Mouse (Mus musculus) intestine, embryonic 15.5 days (tissue): ENCODE results near the gene Homer3. TPM values are rescaled to one million over a fixed set of nuclear protein-coding genes. Genes with fewer than 3 reads are reported as not detected.

ENCODE experiments used
- ATAC-seq: fragments of 200-750 bp; cut with Nextera tagmentation; 2 replicates; pipeline ENCODE4 v1.8.0; 2017; ENCODE audit warnings: moderate TSS enrichment, moderate library complexity
- H3K27ac ChIP-seq: fragments of 300-500 bp; sonication (generic); 2 replicates; pipeline ENCODE4 v1.5.1; 2015; ENCODE audit warnings: mild to moderate bottlenecking, inconsistent platforms
- H3K27me3 ChIP-seq: fragments of 300-500 bp; sonication (generic); replicated peaks from 2 replicates; pipeline ENCODE4 v1.6.1; 2015; ENCODE audit warnings: inconsistent platforms
- H3K36me3 ChIP-seq: fragments of 300-500 bp; sonication (generic); 2 replicates; pipeline ENCODE4 v1.6.1; 2015; ENCODE audit warnings: inconsistent platforms
- H3K4me1 ChIP-seq: fragments of 300-500 bp; sonication (generic); replicated peaks from 2 replicates; pipeline ENCODE4 v1.6.1; 2015; ENCODE audit warnings: inconsistent platforms
- H3K4me2 ChIP-seq: fragments of 300-500 bp; sonication (generic); replicated peaks from 2 replicates; pipeline ENCODE4 v1.6.1; 2015; ENCODE audit warnings: mild to moderate bottlenecking, inconsistent platforms
- H3K4me3 ChIP-seq: fragments of 300-500 bp; sonication (generic); replicated peaks from 2 replicates; pipeline ENCODE4 v1.5.1; 2015; ENCODE audit warnings: inconsistent platforms
- H3K9ac ChIP-seq: fragments of 300-500 bp; sonication (generic); 2 replicates; pipeline ENCODE4 v1.6.1; 2015; ENCODE audit warnings: inconsistent platforms
- H3K9me3 ChIP-seq: fragments of 300-500 bp; sonication (generic); 2 replicates; pipeline ENCODE4 v1.6.1; 2016; ENCODE audit warnings: inconsistent platforms
- WGBS: fragments of 180-500 bp; shearing (Covaris S2); methylation state at CpG from one replicate; pipeline ENCODE4 v1.1.7; 2015; 5-methylcytosine and 5-hydroxymethylcytosine counted together
- polyA plus RNA-seq: library from polyadenylated mRNA; unstranded; fragments of >200 nt; fragmentation: Nextera tagmentation; extraction: Ambion mirVana; gene quantifications from 2 replicates; pipeline ENCODE4 v1.2.1, GENCODE M21; 2015

Homer3 gene
- polyA plus RNA-seq, 1 experiment from 2014 or later = 31.5 TPM

DNA sequence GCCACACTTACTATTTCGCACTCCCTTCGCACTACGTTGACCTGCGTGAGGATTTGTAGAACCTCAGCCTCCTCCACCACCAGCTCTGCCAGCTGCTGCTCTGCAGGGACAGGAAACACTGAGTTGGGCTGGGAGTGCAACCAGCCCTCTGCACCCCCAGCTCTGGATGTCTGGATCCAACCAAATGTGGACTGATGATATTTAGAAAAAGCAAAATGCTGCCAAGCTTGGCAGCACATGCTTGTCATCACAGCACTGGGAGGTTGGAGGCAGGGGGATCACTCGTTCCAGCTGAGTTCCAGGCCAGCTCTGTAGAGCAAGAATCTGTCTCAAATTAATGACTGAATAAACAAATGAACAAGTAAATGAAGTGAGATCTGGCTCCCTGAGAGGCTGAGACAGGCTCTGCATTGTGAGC is 11.4 kb downstream of the Homer3 start:
- H3K9ac ChIP-seq = no peak overlapping the region
- 66% methylated on average over 5 of the region's 5 CpGs for WGBS
- ATAC-seq = no peak
- no peaks in the 10 kb centered on the region for H3K4me1 ChIP-seq
- no peak overlapping the region for H3K4me2 ChIP-seq
- H3K36me3 ChIP-seq = peaks cover 65% of the 10 kb centered on the region
- H3K9me3 ChIP-seq = no peaks in the 10 kb centered on the region
- H3K27me3 ChIP-seq = no peaks in the 10 kb centered on the region
- no peak overlapping the region for H3K27ac ChIP-seq
- H3K4me3 ChIP-seq = no peak overlapping the region

DNA sequence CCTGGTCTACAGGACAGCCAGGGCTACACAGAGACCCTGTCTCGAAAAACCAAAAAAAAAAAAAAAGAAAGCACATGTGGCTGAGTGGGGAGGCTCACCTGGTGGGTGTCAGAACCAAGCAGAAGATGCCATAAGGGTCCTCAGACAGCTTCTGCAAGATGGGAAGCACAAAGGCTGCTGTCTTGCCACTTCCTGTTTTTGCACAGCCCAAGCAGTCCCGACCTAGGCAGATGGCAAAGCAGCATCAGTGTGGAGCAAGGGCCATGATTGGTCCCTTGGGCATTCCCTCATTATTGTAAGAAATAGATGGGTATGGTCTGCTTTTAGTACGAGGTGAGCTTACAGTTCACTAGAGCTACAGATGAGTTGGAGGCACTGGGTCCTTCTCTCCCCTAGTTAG is 18.3 kb downstream of the Homer3 start:
- 86% methylated on average over 3 of the region's 3 CpGs for WGBS
- Histone ChIP-seq H3K9ac (no peak overlapping the region), H3K4me3 (no peak overlapping the region)

DNA sequence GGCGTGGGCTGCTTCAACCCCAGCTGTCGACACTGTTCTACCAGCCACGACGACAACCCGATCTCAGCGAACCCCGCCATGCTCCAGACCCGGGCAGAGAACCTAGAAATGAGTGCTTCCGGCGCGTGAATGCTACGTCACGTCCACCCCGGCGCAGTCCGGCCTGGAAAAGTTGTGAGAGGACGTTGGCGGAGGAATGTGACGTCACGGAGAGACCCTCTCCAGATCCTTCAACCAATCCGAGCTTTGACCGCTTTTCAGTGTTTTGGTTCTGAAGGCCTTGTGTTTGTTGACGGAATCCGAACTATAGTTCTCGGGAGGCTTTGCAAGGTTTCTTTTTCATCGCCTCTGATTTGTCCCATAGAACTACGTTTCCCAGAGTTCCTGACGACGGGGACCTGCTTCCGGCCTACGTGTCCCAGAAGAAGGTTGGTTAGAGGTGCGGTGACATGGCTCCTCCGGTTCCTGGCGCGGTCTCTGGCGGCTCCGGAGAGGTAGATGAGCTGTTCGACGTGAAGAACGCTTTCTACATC is 19.8 kb downstream of the Homer3 start, which contains the start of the genes Ddx49 and Cope:
Gene Ddx49, minus strand, starts transcription at position 132 of the 533 bp plus-strand sequence.
Gene Cope, plus strand, starts transcription at position 161 of the 533 bp plus-strand sequence.
- Histone ChIP-seq H3K27me3 (no peaks in the 10 kb centered on the region), H3K4me3 (peak within 1 kb of the TSS; percentile 84), H3K27ac (peak within 1 kb of the TSS; percentile 61), H3K9ac (peak within 1 kb of the TSS; percentile 83), H3K9me3 (no peaks in the 10 kb centered on the region), H3K4me1 (peaks cover 20% of the 10 kb centered on the region), H3K36me3 (peaks cover 27% of the 10 kb centered on the region), H3K4me2 (peak within 1 kb of the TSS; percentile 73)
- ATAC-seq = peak; percentile 95
- WGBS = 0% methylated on average over 40 of the region's 40 CpGs

More for the DNA sequence above, 18.3 kb downstream of the Homer3 start:
- Histone ChIP-seq H3K4me1 (peaks cover 20% of the 10 kb centered on the region), H3K36me3 (peaks cover 35% of the 10 kb centered on the region; the same call in 1 of the 2 replicates), H3K27ac (no peak overlapping the region), H3K4me2 (no peak overlapping the region), H3K27me3 (no peaks in the 10 kb centered on the region), H3K9me3 (no peaks in the 10 kb centered on the region)
- ATAC-seq = no peak

DNA sequence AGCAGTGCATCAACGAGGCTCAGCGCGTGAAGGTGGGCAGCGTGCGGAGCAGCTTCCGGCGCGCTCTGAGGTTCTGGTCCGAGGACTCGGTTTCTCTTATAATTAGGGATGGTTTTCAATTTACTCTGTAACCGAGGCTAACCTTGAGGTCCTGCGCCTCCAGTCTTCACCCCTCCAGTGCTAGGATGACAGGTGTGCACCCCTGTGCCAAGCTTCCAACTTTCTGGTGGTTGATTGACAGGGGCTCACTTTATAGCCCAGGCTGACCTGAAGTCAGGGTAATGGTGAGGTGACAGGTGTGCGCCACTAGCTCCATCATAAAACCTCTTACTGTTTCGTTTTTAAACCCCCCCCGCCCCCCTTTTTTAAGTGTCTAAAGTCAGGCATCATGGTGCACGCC is 20.3 kb downstream of the Homer3 start:
- Histone ChIP-seq H3K36me3 (peaks cover 32% of the 10 kb centered on the region), H3K4me1 (peaks cover 20% of the 10 kb centered on the region), H3K9me3 (no peaks in the 10 kb centered on the region), H3K4me3 (peak overlapping the region; percentile 84), H3K4me2 (peak overlapping the region; percentile 73), H3K27me3 (no peaks in the 10 kb centered on the region), H3K9ac (peak overlapping the region; percentile 83), H3K27ac (peak overlapping the region; percentile 61)
- WGBS = 3% methylated on average over 16 of the region's 16 CpGs
- ATAC-seq = peak; percentile 61

DNA sequence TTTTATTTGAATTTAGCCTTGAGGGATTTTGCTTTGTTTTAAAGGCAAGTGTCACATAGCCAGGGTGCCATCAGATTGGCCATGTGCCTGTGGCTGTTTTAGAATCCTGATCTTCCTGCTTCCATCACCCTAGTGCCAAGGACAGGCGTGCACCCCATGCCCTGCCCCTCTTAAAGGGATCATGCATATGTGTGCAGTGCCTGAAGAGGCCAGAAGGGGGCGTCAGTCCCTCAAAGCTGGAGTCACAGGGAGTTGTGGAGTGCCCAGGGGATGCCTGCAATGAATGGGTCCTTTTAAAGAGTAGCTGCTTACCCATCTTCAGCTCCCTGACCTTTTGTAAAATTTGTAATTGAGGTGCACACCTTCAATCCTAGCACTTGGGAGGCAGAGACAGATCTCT is 26.7 kb downstream of the Homer3 start:
- Histone ChIP-seq H3K4me2 (no peak overlapping the region), H3K27ac (no peak overlapping the region), H3K9ac (no peak overlapping the region), H3K4me1 (peaks cover 1% of the 10 kb centered on the region; the same call in 1 of the 2 replicates), H3K27me3 (no peaks in the 10 kb centered on the region), H3K4me3 (no peak overlapping the region), H3K9me3 (no peaks in the 10 kb centered on the region), H3K36me3 (peaks cover 64% of the 10 kb centered on the region)
- WGBS = 37% methylated on average over 2 of the region's 2 CpGs
- no peak for ATAC-seq

DNA sequence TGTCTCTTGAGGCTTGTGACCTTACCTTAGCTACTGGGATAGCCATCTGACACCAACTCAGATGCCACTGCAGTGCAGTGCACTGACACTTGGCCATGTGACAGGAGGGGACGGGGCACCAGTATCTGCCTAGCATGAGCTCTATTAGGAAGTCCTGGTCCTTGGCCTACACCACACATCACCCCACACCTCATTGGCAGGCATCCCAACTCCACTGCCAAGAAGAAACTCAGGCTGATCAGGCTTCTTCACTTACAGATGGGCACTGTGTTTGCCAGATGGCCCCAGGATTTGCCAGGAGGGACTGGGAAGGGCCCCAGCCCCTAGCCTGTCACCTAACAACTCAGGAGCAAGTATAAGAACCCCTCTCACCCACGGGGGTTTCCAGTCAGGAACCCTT is 30.8 kb downstream of the Homer3 start:
- no peak overlapping the region for H3K4me2 ChIP-seq
- no peaks in the 10 kb centered on the region for H3K27me3 ChIP-seq
- WGBS = 83% methylated on average over 2 of the region's 2 CpGs
- peaks cover 25% of the 10 kb centered on the region for H3K4me1 ChIP-seq
- H3K9me3 ChIP-seq = no peaks in the 10 kb centered on the region
- peaks cover 33% of the 10 kb centered on the region for H3K36me3 ChIP-seq
- H3K9ac ChIP-seq = no peak overlapping the region
- no peak overlapping the region for H3K4me3 ChIP-seq
- ATAC-seq = no peak
- H3K27ac ChIP-seq = no peak overlapping the region

DNA sequence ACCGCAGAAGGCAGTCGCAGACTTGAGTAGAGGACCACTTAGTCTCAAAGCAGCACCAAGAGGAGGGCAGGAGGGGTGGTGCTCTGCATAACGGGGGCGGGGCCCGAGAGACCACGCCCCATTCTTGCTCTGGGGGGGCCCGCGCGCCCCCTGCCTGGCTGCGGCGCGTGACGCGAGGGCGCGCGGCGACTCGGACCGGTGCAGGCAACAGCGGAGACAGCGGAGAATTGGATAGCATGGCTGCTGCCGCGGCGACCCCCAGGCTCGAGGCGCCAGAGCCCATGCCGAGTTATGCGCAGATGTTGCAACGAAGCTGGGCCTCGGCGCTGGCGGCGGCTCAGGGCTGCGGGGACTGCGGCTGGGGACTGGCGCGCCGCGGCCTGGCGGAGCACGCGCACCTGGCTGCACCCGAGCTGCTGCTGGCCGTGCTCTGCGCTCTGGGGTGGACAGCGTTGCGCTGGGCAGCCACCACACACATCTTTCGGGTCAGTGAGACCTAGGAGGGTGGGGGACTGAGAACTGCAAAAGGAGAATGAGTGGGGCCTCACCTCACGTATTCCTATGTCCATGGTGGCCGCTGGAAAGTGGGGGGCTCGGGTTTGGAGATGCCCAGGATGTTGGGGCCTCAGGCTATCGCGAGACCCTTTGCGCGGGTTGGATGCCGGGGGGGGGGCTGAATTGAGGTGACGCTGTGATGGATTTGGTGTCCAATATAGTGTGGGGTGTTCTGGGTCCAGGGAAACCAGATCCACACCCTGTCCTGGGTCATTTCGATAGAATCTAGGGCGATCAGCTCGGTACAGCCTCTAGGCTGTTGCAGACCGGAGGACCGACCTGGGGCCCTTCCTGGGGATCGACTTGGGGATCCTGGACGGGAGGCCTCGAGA is 33.2 kb downstream of the Homer3 start, which contains the start of gene Cers1:
Gene Cers1, plus strand, starts transcription at position 152 of the 887 bp plus-strand sequence.
- 2% methylated on average over 66 of the region's 66 CpGs for WGBS
- peak within 1 kb of the TSS; percentile 74 for H3K27ac ChIP-seq
- H3K9me3 ChIP-seq = no peaks in the 10 kb centered on the region
- ATAC-seq = peak; percentile 68
- peak within 1 kb of the TSS; percentile 50 for H3K9ac ChIP-seq
- peaks cover 25% of the 10 kb centered on the region for H3K4me1 ChIP-seq
- peak within 1 kb of the TSS; percentile 58 for H3K4me3 ChIP-seq
- peaks cover 20% of the 10 kb centered on the region for H3K36me3 ChIP-seq
- H3K4me2 ChIP-seq = peak within 1 kb of the TSS; percentile 93
- H3K27me3 ChIP-seq = no peaks in the 10 kb centered on the region

DNA sequence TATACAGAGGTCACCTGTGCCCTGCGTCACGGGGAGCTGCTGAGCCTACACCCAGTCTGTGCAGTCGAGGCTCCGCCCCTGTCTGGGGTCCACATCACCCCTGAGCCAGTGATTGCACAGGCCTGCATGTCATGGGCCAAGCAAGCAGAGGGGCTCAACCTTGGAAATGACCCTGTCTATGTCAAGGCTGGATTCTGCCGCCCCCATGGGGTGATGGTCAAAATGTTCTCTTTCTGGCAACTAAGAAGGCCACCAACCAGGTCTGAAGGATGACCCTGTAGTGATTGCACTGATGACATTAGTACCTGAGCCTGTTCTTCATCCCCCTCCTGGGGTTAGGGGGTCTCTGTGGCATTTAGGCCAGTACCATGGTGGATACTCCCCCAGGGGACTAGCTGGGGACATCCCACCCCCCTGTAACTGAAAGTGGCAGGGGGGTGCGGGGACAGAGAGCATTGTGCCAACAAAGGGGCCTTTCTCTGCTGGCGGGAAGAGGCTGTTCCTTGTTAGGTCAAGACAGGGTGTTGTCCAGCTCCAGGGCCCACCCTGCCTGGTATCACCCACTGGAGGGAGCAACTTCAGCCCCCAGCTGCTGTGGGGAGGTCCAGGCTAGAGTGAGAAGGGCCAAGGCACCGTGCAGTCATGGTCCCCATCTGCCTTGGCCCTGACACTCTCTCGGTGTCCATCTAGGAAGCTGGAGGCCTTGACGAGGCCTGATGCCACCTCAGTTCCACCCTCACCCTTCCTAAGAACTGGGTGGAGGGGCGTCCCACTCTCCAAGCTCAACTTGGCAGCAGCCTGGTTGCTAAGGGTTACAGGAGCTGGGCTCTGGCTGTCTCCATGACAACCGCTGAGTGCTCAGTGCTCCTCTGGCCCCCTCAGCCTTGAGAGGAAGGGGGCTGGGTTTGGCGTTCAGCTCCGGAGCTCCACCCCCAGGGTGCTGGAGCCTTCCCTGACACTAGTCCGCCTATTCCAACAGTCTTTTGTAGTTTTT is 34.2 kb downstream of the Homer3 start:
- Histone ChIP-seq H3K4me1 (peaks cover 25% of the 10 kb centered on the region), H3K9ac (no peak overlapping the region), H3K27me3 (no peaks in the 10 kb centered on the region), H3K9me3 (no peaks in the 10 kb centered on the region), H3K36me3 (peaks cover 12% of the 10 kb centered on the region), H3K27ac (0 out of 2 replicates have a peak overlapping the region, but pooled peaks have one; percentile 14), H3K4me3 (peak overlapping the region; percentile 58), H3K4me2 (peak overlapping the region; percentile 93)
- 13% methylated on average over 15 of the region's 15 CpGs for WGBS
- ATAC-seq = peak; percentile 76

DNA sequence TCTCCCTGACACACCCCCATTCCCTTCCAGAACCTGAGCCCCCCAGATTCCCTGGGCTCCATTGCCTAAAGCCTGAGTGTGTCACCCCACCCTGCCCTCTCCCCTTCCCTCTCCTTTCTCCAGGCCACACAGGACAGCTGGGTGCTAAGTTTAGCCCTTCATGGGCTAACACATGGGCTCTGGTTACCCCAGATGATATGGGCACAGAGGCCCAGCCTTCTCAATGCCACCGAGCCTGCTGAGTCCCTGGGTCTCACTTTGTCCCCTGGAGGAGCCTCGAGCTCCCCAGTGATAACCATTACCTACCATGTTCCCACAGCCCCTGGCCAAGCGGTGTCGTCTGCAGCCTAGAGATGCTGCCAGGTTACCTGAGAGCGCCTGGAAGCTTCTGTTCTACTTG is 35.2 kb downstream of the Homer3 start:
- ATAC-seq = no peak
- H3K27ac ChIP-seq = no peak overlapping the region
- H3K4me1 ChIP-seq = peaks cover 25% of the 10 kb centered on the region
- H3K9ac ChIP-seq = no peak overlapping the region
- no peaks in the 10 kb centered on the region for H3K9me3 ChIP-seq
- no peak overlapping the region for H3K4me2 ChIP-seq
- no peak overlapping the region for H3K4me3 ChIP-seq
- H3K36me3 ChIP-seq = peaks cover 7% of the 10 kb centered on the region
- H3K27me3 ChIP-seq = no peaks in the 10 kb centered on the region
- WGBS = 84% methylated on average over 5 of the region's 5 CpGs

DNA sequence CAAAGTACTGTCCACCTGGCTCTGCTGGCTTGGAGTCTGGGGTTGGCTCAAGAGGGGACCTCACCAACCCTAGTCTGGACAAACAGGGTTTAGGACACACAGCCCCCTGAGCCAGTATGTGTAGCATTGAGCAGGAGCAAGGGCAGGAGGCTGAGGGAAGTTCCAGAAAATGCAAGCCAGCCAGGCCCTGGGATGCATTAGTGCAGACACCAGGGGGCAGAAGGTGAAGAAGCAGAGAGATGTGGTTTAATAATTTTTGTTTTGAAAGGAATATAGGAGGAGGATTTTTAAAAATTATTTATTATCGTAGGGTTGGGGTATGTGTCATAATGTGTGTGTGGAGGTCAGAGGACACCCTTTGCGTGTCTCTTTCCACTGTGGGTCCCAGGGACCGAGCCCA is 41.1 kb downstream of the Homer3 start:
- 91% methylated on average over 3 of the region's 3 CpGs for WGBS
- no peak for ATAC-seq
- no peak overlapping the region for H3K4me2 ChIP-seq

DNA sequence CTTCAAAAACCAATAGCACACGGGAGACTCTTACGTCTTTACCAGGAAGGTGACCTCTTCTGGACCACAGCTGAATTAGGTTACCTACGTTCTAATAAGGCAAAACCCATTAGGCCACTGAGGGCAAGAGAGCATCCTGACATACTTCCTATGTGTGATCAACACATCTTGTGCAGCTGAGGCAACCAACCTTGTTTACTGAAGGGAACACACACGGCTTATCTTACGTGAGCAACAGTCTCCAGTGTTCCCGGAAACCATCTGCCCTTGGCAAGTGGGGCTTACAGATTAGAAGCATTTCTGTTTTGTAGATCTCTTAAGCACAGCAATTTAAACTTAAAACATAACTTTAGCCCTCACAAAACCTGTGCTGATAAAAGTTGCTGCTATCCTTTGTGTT is 44.9 kb downstream of the Homer3 start:
- H3K4me2 ChIP-seq = no peak overlapping the region
- ATAC-seq = no peak
- no peak overlapping the region for H3K4me3 ChIP-seq
- WGBS = 85% methylated on average over 6 of the region's 6 CpGs
- H3K36me3 ChIP-seq = peaks cover 11% of the 10 kb centered on the region
- H3K27me3 ChIP-seq = peaks cover 3% of the 10 kb centered on the region; the same call in 1 of the 2 replicates
- no peak overlapping the region for H3K9ac ChIP-seq
- H3K9me3 ChIP-seq = no peaks in the 10 kb centered on the region
- peaks cover 14% of the 10 kb centered on the region for H3K4me1 ChIP-seq
- no peak overlapping the region for H3K27ac ChIP-seq

More for the DNA sequence above, 41.1 kb downstream of the Homer3 start:
- H3K27ac ChIP-seq = no peak overlapping the region
- no peak overlapping the region for H3K4me3 ChIP-seq
- no peaks in the 10 kb centered on the region for H3K27me3 ChIP-seq
- H3K4me1 ChIP-seq = no peaks in the 10 kb centered on the region
- no peak overlapping the region for H3K9ac ChIP-seq
- no peaks in the 10 kb centered on the region for H3K9me3 ChIP-seq
- H3K36me3 ChIP-seq = no peaks in the 10 kb centered on the region
